Mouse (Mus musculus) hindbrain, postnatal 0 days (tissue): Measurements from ENCODE around the gene Itga6. TPM values are rescaled to one million over a fixed set of nuclear protein-coding genes. Genes with fewer than 3 reads are reported as not detected.
"Not testable (repeated sequence)": the region's sequence is repeated elsewhere in the genome, so short reads cannot be mapped to it uniquely, and the experiment has no call there.

Experiments
- ATAC-seq: fragments of 200-750 bp; cut with Nextera tagmentation; 2 replicates; pipeline ENCODE4 v1.8.0; 2017; ENCODE audit warnings: mild to moderate bottlenecking, moderate TSS enrichment, moderate library complexity
- DNase-seq: peaks from one replicate; pipeline ENCODE4 v3.0.0-alpha.2; 2015; ENCODE audit warnings: low spot score
- H3K27ac ChIP-seq: fragments of 300-500 bp; sonication (generic); 2 replicates; pipeline ENCODE4 v1.5.1; 2014; ENCODE audit warnings: mild to moderate bottlenecking
- H3K27me3 ChIP-seq: fragments of 300-500 bp; sonication (generic); 2 replicates; pipeline ENCODE4 v1.6.1; 2014; ENCODE audit warnings: low read length, mixed read lengths; ENCODE audit not compliant: insufficient read depth
- H3K36me3 ChIP-seq: fragments of 300-500 bp; sonication (generic); 2 replicates; pipeline ENCODE4 v1.6.1; 2014; ENCODE audit warnings: low read length, mixed read lengths; ENCODE audit not compliant: insufficient read depth
- H3K4me1 ChIP-seq: fragments of 300-500 bp; sonication (generic); 2 replicates; pipeline ENCODE4 v1.6.1; 2014; ENCODE audit warnings: antibody characterized with exemption, low read length, mixed read lengths; ENCODE audit not compliant: insufficient read depth
- H3K4me2 ChIP-seq: fragments of 300-500 bp; sonication (generic); 2 replicates; pipeline ENCODE4 v1.6.1; 2014; ENCODE audit warnings: low read depth, mild to moderate bottlenecking, low read length, moderate library complexity, mixed read lengths
- H3K4me3 ChIP-seq: fragments of 300-500 bp; sonication (generic); 2 replicates; pipeline ENCODE4 v1.5.1; 2014; ENCODE audit warnings: low read length
- H3K9ac ChIP-seq: fragments of 300-500 bp; sonication (generic); replicated peaks from 2 replicates; pipeline ENCODE4 v1.6.1; 2014; ENCODE audit warnings: mild to moderate bottlenecking, low read length, moderate library complexity, mixed read lengths
- H3K9me3 ChIP-seq: fragments of 300-500 bp; sonication (generic); 2 replicates; pipeline ENCODE4 v1.6.1; 2016; ENCODE audit warnings: low read length, mixed read lengths
- CTCF ChIP-seq: IDR thresholded peaks from 2 replicates; pipeline ENCODE4 v1.5.1; 2016; ENCODE audit warnings: antibody characterized with exemption, control low read depth, low read depth
- WGBS: fragments of 180-500 bp; shearing (Covaris S2); extraction: QIAGEN DNeasy Blood & Tissue Kit; methylation state at CpG from one replicate; pipeline ENCODE4 v1.1.7; 2014; 5-methylcytosine and 5-hydroxymethylcytosine counted together
- polyA plus RNA-seq: library from polyadenylated mRNA; unstranded; fragments of >200 nt; fragmentation: Nextera tagmentation; extraction: Ambion mirVana; gene quantifications from 2 replicates; pipeline ENCODE4 v1.2.1, GENCODE M21; 2015
- total RNA-seq: library from RNA; depleted of rRNA; stranded (reverse); fragments of >200 nt; gene quantifications from 2 replicates; pipeline ENCODE4 v1.2.3, GENCODE M21; 2014

Gene Itga6
- total and polyA plus RNA-seq, 2 experiments from 2014 or later = 20.0 to 46.7 TPM

- Histone ChIP-seq H3K4me1 (no peaks in the 10 kb centered on the region), H3K9me3 (no peaks in the 10 kb centered on the region), H3K36me3 (no peaks in the 10 kb centered on the region), H3K27ac (no peak overlapping the region), H3K4me2 (no peak overlapping the region), H3K9ac (no peak overlapping the region), H3K4me3 (no peak overlapping the region), H3K27me3 (no peaks in the 10 kb centered on the region)
- no peak for TF ChIP-seq CTCF
- whole genome bisulfite sequencing = 53% methylated on average over 5 of the region's 5 CpGs
- DNase-seq = no peak
- no peak for ATAC-seq
Observed at GRCm38 (mm10) chr2:71704309-71704708, 41.1 kb upstream of the Itga6 start.

- H3K27ac ChIP-seq = no peak overlapping the region
- DNase-seq (peak; percentile 68), ATAC-seq (0 out of 2 replicates have a peak, but pooled peaks have one; percentile 43)
- WGBS = 46% methylated on average over 5 of the region's 5 CpGs
- no peaks in the 10 kb centered on the region for H3K4me1 ChIP-seq
- no peaks in the 10 kb centered on the region for H3K36me3 ChIP-seq
- no peaks in the 10 kb centered on the region for H3K9me3 ChIP-seq
- no peak overlapping the region for H3K4me2 ChIP-seq
- no peak overlapping the region for H3K4me3 ChIP-seq
- H3K9ac ChIP-seq = no peak overlapping the region
- no peak for TF ChIP-seq CTCF
- H3K27me3 ChIP-seq = no peaks in the 10 kb centered on the region
Observed at GRCm38 (mm10) chr2:71708886-71709285, 36.5 kb upstream of the Itga6 start.

- H3K36me3 ChIP-seq = no peaks in the 10 kb centered on the region
- DNase-seq (no peak), ATAC-seq (no peak)
- no peaks in the 10 kb centered on the region for H3K27me3 ChIP-seq
- H3K9me3 ChIP-seq = no peaks in the 10 kb centered on the region
- whole genome bisulfite sequencing = 85% methylated on average over 2 of the region's 2 CpGs
- H3K4me1 ChIP-seq = no peaks in the 10 kb centered on the region
- no peak overlapping the region for H3K4me3 ChIP-seq
- H3K4me2 ChIP-seq = no peak overlapping the region
- no peak overlapping the region for H3K9ac ChIP-seq
- no peak overlapping the region for H3K27ac ChIP-seq
- TF ChIP-seq CTCF = no peak
Observed at GRCm38 (mm10) chr2:71711640-71712039, 33.8 kb upstream of the Itga6 start.

GRCm38 (mm10) chr2:71714416-71714815 is 31.0 kb upstream of the Itga6 start:
- peaks cover 3% of the 10 kb centered on the region; the same call in 1 of the 2 replicates for H3K4me1 ChIP-seq
- no peak overlapping the region for H3K9ac ChIP-seq
- ATAC-seq (no peak), DNase-seq (no peak)
- 92% methylated on average over 5 of the region's 5 CpGs for WGBS
- no peaks in the 10 kb centered on the region for H3K36me3 ChIP-seq
- no peaks in the 10 kb centered on the region for H3K9me3 ChIP-seq
- no peak for TF ChIP-seq CTCF
- H3K27me3 ChIP-seq = no peaks in the 10 kb centered on the region
- H3K27ac ChIP-seq = no peak overlapping the region
- no peak overlapping the region for H3K4me3 ChIP-seq
- no peak overlapping the region for H3K4me2 ChIP-seq

GRCm38 (mm10) chr2:71719005-71719386 is 26.4 kb upstream of the Itga6 start:
- WGBS = 35% methylated on average over 9 of the region's 9 CpGs
- no peaks in the 10 kb centered on the region for H3K27me3 ChIP-seq
- H3K36me3 ChIP-seq = no peaks in the 10 kb centered on the region
- ATAC-seq = no peak
- no peak overlapping the region for H3K4me3 ChIP-seq
- no peak for TF ChIP-seq CTCF
- no peaks in the 10 kb centered on the region for H3K9me3 ChIP-seq
- peak overlapping the region; percentile 54; the same call in 1 of the 2 replicates for H3K27ac ChIP-seq
- no peak overlapping the region for H3K9ac ChIP-seq
- H3K4me1 ChIP-seq = peaks cover 3% of the 10 kb centered on the region; the same call in 1 of the 2 replicates
- no peak for DNase-seq
- no peak overlapping the region for H3K4me2 ChIP-seq

GRCm38 (mm10) chr2:71719387-71720034 is 25.9 kb upstream of the Itga6 start:
- Histone ChIP-seq H3K36me3 (no peaks in the 10 kb centered on the region), H3K9ac (no peak overlapping the region), H3K27ac (peak overlapping the region; percentile 54; the same call in 1 of the 2 replicates), H3K27me3 (no peaks in the 10 kb centered on the region), H3K4me1 (peaks cover 3% of the 10 kb centered on the region; the same call in 1 of the 2 replicates), H3K4me2 (no peak overlapping the region), H3K4me3 (no peak overlapping the region), H3K9me3 (no peaks in the 10 kb centered on the region)
- ATAC-seq (peak; percentile 92), DNase-seq (peak; percentile 82)
- TF ChIP-seq CTCF = no peak
- WGBS = 19% methylated on average over 5 of the region's 5 CpGs

- 66% methylated on average over 2 of the region's 2 CpGs for WGBS
- DNase-seq, H3K9me3 ChIP-seq, H3K9ac ChIP-seq, H3K27ac ChIP-seq, H3K4me3 ChIP-seq, H3K27me3 ChIP-seq, H3K36me3 ChIP-seq, H3K4me1 ChIP-seq, ATAC-seq, H3K4me2 ChIP-seq: not testable (repeated sequence)
Observed at GRCm38 (mm10) chr2:71720556-71720955, 24.9 kb upstream of the Itga6 start.
